Mouse (Mus musculus) layer of hippocampus, postnatal 14 days (tissue): ENCODE measurements around the gene Etnk1. TPM values are rescaled to one million over a fixed set of nuclear protein-coding genes. Genes with fewer than 3 reads are reported as not detected.
A peak's percentile ranks its signal among the peaks of the same experiment; 100 is the strongest.
"Not testable (repeated sequence)": the region's sequence is repeated elsewhere in the genome, so short reads cannot be mapped to it uniquely, and the experiment has no call there.

Experiments
- DNase-seq, 2 experiments: peaks; one replicate each; pipeline ENCODE4 v3.0.0; 2021 to 2022; ENCODE audit warnings: low spot score in 2 of 2, mixed read lengths in 1 of 2
- total RNA-seq, 2 experiments: library from RNA; stranded (reverse); gene quantifications; 2 replicates each; pipeline ENCODE4 v1.2.3; 2021

Etnk1 gene
- total RNA-seq, 2 experiments from 2014 or later = 149 to 156 TPM

DNA sequence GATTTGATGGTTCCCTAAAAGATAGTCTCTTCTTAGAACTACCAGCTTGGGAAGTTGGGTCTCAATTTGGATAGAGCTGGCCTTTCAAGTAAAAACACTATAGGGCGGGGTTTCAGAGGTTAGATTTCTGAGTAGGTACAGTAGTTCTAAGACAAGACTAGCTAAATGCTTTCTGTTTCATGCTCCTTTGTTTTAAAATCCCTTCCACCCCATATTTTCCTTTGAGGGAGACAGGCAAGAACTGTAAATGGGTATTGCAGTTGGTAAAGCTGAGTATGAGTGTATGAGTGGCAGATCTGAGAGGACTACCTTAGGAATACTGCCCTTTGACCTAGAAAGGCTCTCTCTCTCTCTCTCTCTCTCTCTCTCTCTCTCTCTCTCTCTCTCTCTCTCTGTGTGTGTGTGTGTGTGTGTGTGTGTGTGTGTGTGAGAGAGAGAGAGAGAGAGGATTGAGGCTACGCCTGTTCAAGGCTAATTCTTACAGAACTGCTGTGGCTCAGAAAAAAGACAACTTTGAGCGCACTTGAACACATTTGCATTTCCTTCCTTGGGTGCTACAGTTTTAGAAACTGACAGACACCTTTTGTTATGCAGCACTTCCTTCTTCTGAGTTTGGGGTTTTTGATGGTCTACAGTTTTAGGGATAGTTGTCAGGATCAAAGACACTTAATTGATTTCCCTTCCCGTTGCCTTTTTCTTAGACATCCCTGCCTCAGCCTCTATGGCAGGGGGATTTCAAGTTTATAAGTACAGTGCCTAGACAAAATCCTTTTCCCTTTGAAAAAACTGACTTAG is 3.3 kb downstream of the Etnk1 start:
- no peak for DNase-seq

DNA sequence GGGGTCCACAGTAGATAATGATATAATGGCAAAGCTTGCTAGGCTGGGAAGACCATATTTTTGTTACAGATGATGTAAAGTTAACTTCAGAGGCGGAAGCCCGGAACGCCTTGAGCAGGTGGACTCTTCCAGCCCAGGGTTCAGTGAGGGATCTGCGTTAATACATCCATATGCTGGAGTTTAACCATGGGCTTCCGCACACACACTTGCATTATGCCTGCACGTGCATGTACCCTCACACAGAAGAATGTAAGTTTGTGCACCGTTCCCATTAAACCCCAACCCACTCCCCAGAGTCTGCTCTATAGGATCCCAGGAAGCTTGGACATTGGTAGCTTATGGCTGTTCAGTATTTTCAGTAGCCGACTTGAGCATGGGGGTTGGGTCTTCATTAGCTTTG is 4.0 kb downstream of the Etnk1 start:
- DNase-seq = no peak

DNA sequence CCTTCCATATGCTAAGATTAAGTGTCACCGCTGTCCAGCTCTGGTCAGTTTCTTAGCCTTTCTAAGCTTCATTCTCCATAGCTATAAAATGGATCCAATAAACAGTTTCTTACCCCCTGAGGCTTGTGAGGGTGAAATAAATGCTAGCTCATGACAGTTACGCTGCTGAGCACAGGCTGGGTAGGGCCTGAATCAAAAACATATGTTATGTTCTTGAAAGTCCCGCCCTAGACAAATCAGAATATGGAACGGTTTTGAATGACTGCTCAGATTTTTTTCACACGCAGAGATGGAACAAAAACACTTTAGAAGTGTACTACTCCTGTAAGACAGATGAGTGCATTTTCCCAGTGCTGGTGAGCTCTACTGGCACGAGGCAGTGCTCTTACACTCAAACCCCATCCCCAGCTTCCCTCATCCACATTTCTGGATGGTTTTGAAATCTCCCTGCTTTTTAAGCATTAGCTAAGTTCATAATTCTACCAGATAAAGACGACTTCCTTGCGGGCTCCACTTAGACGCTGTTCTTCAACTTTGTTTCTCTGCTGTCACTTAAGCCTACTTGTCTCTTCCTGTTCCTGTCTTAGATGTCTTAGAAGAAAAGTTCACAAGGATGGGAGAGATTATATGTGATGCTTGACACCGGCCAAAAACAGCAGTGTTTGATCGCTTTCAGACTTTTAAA is 4.9 kb downstream of the Etnk1 start:
- DNase-seq = no peak

DNA sequence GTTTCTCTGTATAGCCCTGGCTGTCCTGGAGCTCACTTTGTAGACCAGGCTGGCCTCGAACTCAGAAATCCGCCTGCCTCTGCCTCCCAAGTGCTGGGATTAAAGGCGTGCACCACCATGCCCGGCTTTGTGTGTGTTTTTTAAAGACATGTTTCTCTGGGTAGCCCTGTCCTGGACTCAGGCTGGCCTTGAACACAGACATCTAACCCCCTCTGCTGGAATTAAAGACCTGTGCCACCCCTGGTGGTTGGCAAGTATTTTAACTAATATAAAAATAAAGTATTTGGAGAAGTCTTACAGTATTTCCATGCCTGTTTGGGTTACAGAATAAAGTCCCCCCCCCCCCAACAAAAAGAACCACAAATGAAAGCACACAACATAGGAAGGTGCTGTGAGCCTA is 5.7 kb downstream of the Etnk1 start:
- not testable (repeated sequence) for DNase-seq

DNA sequence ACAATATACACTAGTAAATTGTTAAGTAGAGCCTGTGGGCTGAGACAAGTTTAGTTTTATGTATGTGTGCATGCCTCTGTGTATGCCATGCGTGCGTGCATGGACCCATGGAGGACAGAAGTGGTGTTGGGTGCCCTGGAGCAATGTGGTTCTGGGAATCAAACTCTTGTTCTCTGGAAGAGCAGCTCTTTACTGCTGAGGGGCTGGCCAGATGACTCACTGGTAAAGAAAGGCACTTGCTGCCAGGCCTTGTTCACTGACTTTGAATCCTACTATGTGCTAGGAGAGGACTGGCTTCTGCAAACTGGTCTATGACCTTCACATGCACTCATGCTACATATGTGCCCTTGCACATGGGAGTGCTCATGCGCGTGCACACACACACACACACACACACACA is 7.2 kb downstream of the Etnk1 start:
- no peak for DNase-seq

DNA sequence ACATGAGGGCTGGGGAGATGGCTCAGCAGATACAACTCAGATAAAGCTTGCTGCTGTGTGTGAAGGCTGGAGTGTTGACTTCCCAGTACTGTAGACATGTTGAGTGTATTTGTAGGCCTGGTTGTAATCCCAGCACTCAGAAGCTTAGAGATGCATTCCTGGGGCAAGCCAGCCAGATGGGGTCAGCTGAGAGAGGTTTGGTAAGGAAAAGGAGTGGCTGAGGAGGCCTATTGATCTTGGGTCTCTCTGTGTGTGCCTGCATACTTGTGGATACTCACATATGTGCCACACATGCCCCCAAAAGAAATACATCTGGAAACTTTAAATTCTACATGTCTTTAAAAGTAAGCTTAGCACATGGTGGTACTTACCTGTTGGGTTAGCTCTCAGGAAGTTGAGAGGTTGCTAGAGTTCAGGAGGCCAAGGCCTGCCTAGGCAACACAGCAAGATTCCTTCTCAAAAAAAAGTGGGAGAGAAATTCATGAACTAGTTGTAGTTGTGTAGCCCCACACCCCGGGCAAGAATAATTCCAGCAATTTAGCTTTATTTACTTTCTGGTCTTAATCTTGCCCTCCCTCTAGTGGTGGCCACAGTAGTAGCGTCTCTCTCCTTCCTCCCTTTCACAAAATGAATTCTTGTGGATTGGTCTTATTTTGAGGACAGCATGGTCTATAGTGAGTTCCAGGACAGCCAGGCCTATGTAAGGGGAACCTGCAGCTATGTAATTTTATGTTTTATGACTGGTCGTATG is 8.1 kb downstream of the Etnk1 start:
- DNase-seq = peak; percentile 27 to 52

DNA sequence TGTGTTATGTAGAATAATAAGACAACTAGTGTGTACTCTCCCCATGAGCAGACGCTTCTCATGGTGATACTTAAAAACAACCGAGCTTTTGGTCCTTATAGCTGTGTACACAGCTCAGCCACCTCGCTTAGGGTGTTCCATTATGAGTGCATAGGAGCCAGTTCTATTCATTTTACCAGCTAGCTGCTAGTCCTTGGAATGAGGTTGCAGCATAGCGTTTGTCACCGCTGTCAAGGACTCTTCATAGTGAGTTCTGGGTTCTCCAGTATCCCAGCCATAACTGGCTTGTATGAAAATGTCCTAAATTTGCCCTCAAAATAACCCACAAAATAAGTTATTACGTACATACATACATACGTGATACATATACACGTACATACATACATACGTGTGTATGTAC is 9.1 kb downstream of the Etnk1 start:
- DNase-seq = no peak

DNA sequence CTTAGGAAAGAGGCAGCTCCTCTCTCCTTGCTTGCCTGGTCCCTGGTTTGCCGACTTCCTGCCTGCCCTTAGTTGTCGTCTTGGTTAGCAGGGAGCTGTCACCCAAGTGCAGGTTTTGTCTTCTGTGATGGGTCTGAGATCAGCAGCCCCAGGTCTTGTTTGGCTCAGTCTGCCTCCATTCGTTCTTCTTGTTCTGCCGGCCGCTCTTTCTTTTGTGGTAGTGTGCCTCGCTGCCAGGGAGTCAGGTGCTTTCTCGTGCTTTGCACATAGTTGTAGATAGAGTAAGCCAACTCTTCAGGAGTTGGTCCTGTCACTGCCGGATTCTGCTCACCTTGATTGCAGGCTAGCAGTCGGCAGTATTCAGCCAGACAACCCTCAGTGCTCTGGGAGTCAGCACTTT is 9.6 kb downstream of the Etnk1 start:
- DNase-seq = no peak

DNA sequence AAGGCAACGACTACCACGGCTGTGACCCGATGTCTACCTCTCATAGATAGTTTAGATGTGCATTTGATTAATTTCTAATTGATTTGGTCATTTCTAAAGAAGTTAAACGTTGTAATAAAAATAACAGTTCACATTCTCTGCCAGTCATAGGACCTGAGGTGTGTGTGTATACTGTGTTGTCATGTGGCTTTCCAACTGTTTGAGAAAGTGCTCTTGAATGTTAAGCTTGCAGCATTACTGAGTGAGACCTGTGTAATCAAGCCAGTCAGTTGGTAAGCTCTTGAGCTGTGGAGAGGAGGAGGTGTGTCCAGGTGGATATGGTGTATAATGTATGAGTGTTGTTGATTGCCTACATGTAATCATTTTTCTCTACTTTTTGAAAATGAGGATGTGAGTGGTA is 12.2 kb downstream of the Etnk1 start:
- DNase-seq = no peak

DNA sequence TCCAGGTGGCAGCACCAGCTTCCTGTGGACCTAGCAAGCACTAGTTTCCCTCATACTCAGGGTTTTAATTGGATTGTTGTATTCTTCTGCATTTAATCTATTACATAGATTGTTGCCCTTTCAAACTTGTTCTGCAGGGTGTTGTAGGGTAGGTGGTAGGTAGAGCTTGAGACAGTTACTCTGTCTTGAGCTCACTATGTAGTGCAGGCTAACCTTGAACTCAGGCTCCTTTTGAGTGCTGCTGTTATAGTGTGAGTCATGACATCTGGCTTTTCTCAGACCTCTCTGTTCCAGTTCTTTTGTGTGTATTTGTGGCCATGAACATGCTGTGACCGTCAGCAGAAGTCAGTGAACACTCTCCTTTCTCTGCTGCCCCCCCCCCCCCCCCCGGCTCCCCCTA is 12.7 kb downstream of the Etnk1 start:
- no peak for DNase-seq

DNA sequence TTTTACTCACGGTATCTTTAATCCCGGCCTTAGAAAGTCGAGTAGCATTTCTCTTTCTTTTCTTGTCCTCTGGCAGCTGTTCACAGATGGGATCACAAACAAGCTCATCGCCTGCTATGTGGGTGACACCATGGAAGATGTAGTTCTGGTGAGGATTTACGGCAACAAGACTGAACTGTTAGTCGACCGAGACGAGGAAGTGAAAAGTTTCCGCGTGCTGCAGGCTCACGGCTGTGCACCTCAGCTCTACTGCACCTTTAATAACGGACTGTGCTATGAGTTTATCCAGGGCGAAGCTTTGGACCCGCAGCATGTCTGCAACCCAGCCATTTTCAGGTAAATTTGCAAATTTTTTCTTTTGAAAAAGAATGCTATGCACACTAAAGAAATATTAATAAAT is 13.5 kb downstream of the Etnk1 start:
- DNase-seq = no peak

DNA sequence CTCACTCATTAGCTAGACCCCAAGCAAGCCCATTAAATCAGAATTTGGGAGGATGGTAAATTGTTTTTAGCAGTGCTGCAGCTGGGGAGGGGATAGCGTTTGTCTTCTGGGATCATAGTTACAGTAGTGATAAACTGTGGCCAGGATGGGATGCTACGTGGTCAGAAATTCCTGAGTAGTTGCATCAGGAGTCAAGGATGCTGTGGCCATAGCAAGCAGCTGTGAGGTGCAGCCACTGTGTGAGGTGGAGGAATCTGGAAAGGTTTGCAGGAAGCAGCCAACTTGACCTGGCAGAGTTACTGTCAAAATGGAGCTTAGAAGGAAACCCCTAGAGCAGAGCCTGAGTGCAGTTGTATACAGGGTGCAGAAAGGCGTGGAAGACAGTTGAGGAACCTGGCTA is 17.1 kb downstream of the Etnk1 start:
- DNase-seq = no peak

DNA sequence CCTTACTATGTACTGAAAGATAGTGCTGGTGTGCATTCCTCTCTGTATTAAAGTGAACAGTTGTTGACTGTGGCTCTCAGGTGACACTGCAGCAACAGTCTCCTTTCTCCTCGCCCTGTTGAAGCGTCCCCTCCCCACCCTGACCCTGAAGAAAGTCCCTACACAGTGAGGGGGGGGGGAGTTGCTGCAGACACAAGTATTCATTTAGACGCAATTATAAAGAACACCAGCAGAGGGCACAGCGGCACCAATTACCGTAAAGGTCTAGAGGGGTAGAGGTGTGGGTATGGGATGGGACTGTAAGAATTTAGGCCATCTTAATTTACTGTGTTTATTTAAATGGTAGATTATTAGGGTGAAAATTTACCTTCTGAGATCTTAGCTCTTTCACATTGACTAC is 17.7 kb downstream of the Etnk1 start:
- no peak for DNase-seq

DNA sequence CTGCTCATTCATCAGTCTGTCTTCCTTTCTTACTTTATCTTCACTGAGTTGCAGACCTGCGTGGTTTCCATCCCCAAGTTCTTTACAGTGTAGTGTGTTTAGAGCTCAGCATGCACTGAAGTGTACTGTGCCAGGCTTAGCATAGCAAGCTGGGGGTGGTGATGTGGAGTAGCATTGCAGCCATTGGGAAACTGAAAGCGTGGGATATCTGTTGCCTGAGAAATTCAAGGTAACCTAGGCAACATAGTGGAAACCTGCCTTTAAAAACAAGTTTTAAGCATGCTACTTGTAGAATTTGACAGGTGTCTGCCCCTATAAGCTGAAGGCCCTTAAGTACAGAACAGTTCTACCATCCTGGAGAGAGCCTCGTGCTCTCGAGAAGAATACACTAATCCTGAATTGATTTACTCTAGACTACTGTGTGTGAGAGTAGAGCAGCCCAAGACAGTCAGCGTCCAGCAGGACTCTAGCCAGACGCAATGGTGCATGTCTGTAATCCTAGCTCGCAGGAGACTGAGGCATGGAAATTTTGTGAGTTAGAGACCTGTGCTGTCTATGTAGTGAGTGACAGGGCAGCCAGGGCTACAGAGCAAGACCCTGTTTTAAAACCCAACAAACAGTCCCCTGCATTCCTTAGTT is 23.9 kb downstream of the Etnk1 start:
- DNase-seq = peak in 1 of 2 experiments; percentile 41

DNA sequence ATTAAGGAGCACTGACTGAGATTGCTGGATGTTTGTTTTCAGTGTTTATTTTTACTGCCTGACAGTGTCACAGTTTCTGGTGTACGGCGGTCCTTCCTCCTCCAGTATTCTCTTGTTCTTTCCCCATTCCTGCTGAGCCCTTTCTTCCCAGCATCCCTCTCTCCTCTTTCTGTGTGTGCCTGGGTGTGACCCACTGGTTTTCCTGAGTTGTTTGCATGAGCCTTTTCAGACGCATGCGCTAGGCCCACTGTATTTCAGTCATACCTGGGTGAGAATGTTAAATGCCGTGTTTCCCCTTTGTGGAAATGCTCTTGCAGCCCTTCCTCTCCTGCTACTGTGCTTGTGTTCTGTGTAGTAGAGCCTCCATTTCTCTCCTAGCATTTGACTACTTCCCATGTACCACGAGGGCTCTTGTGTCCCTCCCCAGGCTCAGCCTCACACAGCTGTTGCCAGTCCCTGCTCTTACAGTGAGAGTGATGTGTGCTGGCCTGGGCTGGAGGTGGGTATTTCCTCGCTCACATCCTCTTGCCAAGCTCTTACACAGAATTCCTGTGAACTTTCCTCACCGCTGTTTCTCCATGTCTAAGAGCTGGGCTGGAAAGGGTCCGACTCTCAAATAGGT is 24.6 kb downstream of the Etnk1 start:
- DNase-seq = no peak

DNA sequence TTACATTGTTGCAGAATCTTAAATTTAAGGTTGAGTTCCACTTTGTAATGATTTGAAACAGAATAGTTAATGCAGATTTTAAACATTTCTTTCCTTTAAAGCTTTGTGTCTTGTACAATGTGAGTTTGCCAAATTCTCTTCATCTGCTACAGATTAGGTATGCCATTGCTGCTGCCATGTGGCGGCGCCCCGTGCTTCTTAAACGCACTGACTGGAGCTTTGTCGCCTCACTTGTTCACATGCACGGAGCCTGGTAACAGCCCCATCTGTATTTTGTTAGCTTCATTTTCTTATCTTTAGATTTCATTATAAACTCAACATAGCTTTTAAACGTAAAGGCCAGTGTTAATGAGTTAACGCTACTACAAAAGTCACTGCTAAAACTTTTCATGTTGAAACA is 25.7 kb downstream of the Etnk1 start:
- peak in 1 of 2 experiments; percentile 34 for DNase-seq

DNA sequence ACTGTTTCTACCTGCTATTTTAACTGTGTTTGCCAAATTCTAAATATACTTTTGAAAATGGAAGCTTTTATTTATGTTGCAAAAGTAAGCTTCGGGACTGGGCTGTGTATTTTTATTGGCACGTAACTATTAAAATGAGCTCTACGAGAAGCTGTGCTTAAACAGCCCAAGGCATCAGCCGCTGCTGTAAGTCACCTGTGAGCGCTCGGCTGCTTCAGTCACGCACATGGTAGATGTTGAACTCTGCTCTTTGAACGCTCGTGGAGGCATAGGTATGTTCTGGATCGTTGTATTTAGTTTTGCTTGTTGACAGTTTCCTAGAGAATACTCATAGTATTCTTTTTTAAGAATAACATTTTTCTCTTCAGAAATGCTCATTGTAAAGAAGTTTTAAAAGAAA is 26.1 kb downstream of the Etnk1 start:
- no peak for DNase-seq

DNA sequence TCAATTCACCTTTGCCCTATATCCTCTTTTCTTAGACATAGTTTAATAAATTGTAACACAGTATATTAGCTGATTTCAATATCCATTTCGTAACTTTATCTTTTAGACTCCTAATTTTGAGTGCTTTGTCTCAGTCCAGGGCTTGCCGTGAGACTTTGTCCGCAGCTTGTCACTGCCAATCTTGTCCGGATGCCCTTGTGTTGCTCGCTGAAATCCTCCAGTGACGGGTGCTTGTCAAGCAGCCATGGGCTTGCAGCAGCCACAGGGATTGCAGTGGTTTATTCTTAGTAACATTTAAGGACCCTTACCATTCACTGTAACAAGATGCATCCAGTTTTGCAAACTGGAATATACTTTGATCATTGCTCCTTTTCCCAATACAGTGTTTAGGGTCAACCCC is 26.6 kb downstream of the Etnk1 start:
- no peak for DNase-seq

DNA sequence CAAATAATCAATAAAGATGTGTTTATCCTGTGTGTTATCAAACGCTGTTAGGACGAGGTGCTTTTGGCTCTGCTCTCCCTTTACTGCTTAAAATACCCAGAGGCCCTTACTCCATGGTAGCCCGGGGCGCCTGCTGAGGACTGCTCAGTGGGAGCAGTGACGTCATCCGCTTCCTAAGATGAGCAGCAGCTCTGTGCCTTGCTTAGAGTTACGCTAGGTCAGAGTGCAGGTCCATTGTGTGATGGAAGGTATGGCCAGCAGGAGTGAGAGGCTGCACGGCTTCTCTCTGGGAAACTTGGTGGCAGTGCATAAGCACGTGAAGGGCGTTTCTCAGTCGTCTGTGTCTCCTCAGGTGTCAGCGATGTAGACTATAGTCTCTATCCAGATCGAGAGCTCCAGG is 30.0 kb downstream of the Etnk1 start:
- DNase-seq = no peak

DNA sequence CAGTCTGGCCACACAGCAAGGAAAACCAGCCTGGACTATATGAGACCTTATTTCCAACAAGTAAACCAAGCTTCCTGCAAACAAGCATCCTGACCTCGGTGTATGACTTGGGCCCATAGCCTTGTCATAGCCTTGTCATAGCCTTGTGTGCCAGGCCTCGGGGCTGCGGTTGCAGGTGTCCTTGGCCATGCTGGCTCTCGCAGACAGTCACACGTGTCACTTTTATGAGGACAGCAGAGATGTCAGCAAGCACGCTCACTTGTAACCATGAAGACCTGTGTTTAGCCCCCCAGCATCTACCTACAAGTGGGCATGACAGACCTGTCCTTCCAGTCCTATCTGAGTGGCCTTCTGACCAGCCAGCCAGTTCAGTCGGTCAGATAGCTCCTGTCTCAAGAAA is 31.4 kb downstream of the Etnk1 start:
- DNase-seq = no peak

DNA sequence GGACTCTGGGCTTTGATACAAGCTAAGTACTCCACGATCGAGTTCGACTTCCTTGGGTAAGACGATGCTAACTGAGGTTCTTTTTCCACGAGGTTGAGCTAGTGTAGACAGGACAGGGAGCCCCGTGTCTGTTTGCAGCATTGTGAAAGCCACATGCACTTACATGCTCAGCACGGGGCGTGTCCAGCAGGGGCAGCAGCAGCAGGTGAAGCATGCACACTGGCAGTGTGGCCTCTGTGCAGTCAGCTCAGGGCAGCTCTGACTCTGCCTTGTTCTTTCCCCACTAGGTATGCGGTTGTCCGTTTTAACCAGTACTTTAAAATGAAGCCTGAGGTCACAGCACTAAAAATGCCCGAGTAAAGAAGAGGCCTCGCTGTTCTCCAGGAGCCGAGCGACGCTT is 36.1 kb downstream of the Etnk1 start:
- no peak for DNase-seq
